Mouse (Mus musculus) heart, embryonic 11.5 days (tissue): ENCODE measurements at regions not wholly inside any gene's neighbourhood (a gene's known extent, or its start where the extent isn't known, plus 50 kb on each side); places are given as distances from the start of the nearest gene placed in this dataset.

ENCODE experiments used
- ATAC-seq: fragments of 200-750 bp; cut with Nextera tagmentation; replicated peaks from 2 replicates; pipeline ENCODE4 v1.8.0; 2017; ENCODE audit warnings: moderate library complexity; ENCODE audit not compliant: insufficient number of reproducible peaks, low FRiP score, low TSS enrichment
- H3K27ac ChIP-seq: fragments of 300-500 bp; sonication (generic); 2 replicates; pipeline ENCODE4 v1.5.1; 2014; ENCODE audit warnings: mild to moderate bottlenecking, low read depth, low read length
- H3K27me3 ChIP-seq: fragments of 300-500 bp; sonication (generic); 2 replicates; pipeline ENCODE4 v1.6.1; 2014; ENCODE audit warnings: mild to moderate bottlenecking, low read length, mixed read lengths; ENCODE audit not compliant: control insufficient read depth, insufficient read depth
- H3K36me3 ChIP-seq: fragments of 300-500 bp; sonication (generic); 2 replicates; pipeline ENCODE4 v1.6.1; 2014; ENCODE audit warnings: mild to moderate bottlenecking, low read length, moderate library complexity, mixed read lengths; ENCODE audit not compliant: control insufficient read depth, insufficient read depth
- H3K4me1 ChIP-seq: fragments of 300-500 bp; sonication (generic); 2 replicates; pipeline ENCODE4 v1.6.1; 2014; ENCODE audit warnings: low read length; ENCODE audit not compliant: control insufficient read depth, insufficient read depth
- H3K4me2 ChIP-seq: fragments of 300-500 bp; sonication (generic); 2 replicates; pipeline ENCODE4 v1.6.1; 2014; ENCODE audit warnings: mild to moderate bottlenecking, moderate library complexity
- H3K4me3 ChIP-seq: fragments of 300-500 bp; sonication (generic); 2 replicates; pipeline ENCODE4 v1.5.1; 2014; ENCODE audit warnings: low read depth, low read length
- H3K9ac ChIP-seq: fragments of 300-500 bp; sonication (generic); 2 replicates; pipeline ENCODE4 v1.6.1; 2014; ENCODE audit warnings: mild to moderate bottlenecking, low read depth, low read length, moderate library complexity
- H3K9me3 ChIP-seq: fragments of 300-500 bp; sonication (generic); replicated peaks from 2 replicates; pipeline ENCODE4 v1.6.1; 2016; ENCODE audit warnings: low read length; ENCODE audit not compliant: control insufficient read depth
- whole genome bisulfite sequencing: fragments of 180-500 bp; shearing (Covaris S2); extraction: QIAGEN DNeasy Blood & Tissue Kit; methylation state at CpG from one replicate; pipeline ENCODE4 v1.1.7; 2014; ENCODE audit not compliant: insufficient replicate concordance; 5-methylcytosine and 5-hydroxymethylcytosine counted together

DNA sequence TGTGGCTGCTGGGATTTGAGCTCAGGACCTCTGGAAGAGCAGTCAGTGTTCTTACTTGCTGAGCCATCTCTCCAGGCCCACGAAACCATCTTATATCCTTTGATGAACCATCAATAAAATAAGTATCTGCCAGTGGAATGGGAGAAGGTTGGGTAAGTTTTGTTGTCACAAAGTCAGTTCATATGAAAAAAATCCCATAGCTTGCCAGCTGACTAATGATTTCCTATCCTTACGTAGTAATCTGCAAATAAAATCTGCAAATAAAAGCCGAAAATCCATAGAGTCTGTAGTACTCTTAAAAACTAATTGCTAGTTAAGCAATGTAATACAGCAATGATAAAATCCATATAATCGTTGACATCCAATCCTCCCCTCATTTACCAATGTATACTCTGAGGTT is 50.8 kb upstream of the B3galnt1 start:
- no peak overlapping the region for H3K9ac ChIP-seq
- H3K4me2 ChIP-seq, result no peak overlapping the region
- H3K9me3 ChIP-seq, result peaks cover 2% of the 10 kb centered on the region; the same call in 1 of the 2 replicates
- WGBS, result 77% methylated on average over 4 of the region's 4 CpGs
- no peaks in the 10 kb centered on the region for H3K36me3 ChIP-seq
- H3K27ac ChIP-seq, result no peak overlapping the region
- no peaks in the 10 kb centered on the region for H3K4me1 ChIP-seq
- no peaks in the 10 kb centered on the region for H3K27me3 ChIP-seq
- H3K4me3 ChIP-seq, result no peak overlapping the region
- ATAC-seq, result no peak
